Mouse (Mus musculus): ENCODE results near the gene Lrrc7. TPM values are rescaled to one million over a fixed set of nuclear protein-coding genes. Genes with fewer than 3 reads are reported as not detected.
"Not testable (repeated sequence)": the region's sequence is repeated elsewhere in the genome, so short reads cannot be mapped to it uniquely, and the experiment has no call there.

Gene Lrrc7
- polyA plus RNA-seq, 1 experiment from 2014 or later, result 1.7 TPM

DNA sequence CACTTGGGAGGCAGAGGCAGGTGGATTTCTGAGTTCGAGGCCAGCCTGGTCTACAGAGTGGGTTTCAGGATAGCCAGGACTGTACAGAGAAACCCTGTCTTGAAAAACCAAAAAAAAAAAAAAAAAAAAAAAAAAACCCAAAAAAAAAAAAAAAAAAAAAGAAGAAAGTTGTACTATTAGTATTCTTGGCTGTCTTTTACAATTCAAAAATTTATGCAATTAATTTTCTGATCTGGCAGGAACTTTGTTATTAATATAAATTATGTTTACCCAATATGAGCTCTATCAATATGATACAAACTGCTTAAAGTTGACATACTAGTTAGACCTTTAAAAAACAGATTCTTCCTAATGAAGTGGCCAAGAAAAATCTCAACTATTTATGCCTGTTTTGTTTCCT lies 459.5 kb downstream of the Lrrc7 start:
- not testable (repeated sequence) for H3K4me1 ChIP-seq (ENCODE audit: control insufficient read depth, insufficient read depth, low read length); H3K9ac ChIP-seq (ENCODE audit: low read length); H3K36me3 ChIP-seq (ENCODE audit: control insufficient read depth, insufficient read depth, low read length); H3K27ac ChIP-seq (ENCODE audit: low read depth, low read length); H3K4me3 ChIP-seq (ENCODE audit: low read depth, low read length); H3K9me3 ChIP-seq (ENCODE audit: control insufficient read depth, low read length); H3K27me3 ChIP-seq (ENCODE audit: control insufficient read depth, insufficient read depth, low read length); ATAC-seq (ENCODE audit: insufficient read depth, low FRiP score, low TSS enrichment); DNase-seq (ENCODE audit: low spot score); H3K4me2 ChIP-seq (ENCODE audit: low read depth)
- 73% methylated on average over 1 of the region's 1 CpGs for WGBS

DNA sequence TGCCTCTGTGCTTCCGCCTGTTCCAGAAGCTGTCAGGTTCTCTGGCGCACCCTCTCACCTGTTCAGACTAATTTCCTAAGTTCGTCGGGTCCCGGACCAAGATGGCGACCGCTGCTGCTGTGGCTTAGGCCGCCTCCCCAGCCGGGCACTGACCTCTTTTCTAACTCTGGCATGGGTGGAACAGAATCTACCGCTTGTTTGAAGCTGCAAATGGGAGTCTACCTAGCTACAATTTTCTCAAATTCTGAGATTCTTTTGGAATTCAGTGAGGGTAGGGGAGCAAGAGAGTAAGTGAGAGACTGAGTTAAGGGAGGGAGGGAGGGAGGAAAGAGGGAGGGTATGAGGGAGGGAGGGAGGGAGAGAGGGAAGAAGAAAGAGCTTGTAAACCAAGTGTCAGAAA lies 460.0 kb downstream of the Lrrc7 start:
- H3K27me3 ChIP-seq (ENCODE audit: control insufficient read depth, insufficient read depth, low read length); H3K4me1 ChIP-seq (ENCODE audit: control insufficient read depth, insufficient read depth, low read length); H3K27ac ChIP-seq (ENCODE audit: low read depth, low read length); H3K36me3 ChIP-seq (ENCODE audit: control insufficient read depth, insufficient read depth, low read length); H3K9ac ChIP-seq (ENCODE audit: low read length); H3K4me2 ChIP-seq (ENCODE audit: low read depth); ATAC-seq (ENCODE audit: insufficient read depth, low FRiP score, low TSS enrichment); H3K4me3 ChIP-seq (ENCODE audit: low read depth, low read length); DNase-seq (ENCODE audit: low spot score); H3K9me3 ChIP-seq (ENCODE audit: control insufficient read depth, low read length): not testable (repeated sequence)
- 92% methylated on average over 7 of the region's 10 CpGs for WGBS

DNA sequence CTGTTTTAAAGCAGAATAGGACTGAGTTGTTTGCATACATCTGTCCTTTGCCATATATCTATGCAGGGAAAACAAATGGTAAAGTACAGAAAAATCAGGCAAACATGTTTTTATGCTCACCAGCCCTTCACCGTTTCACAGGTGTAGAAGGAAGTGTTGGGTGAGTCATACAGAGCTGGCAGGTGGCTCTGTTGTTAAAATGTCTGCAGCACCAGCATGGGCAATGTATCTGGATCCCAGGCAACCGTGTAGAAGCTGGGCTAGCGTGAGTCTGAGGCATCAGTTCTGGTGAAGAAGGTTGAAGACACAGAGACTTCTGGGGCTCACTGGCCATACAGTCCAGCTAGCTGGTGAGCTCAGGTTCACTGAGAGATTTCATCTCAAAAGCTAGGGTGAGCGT lies 468.1 kb downstream of the Lrrc7 start:
- H3K9me3 ChIP-seq (ENCODE audit: control insufficient read depth, low read length), result no peaks in the 10 kb centered on the region
- ATAC-seq (ENCODE audit: insufficient read depth, low FRiP score, low TSS enrichment), result no peak
- no peak overlapping the region for H3K9ac ChIP-seq (ENCODE audit: low read length)
- H3K4me2 ChIP-seq (ENCODE audit: low read depth), result no peak overlapping the region
- H3K4me3 ChIP-seq (ENCODE audit: low read depth, low read length), result no peak overlapping the region
- WGBS, result 87% methylated on average over 4 of the region's 4 CpGs
- DNase-seq (ENCODE audit: low spot score), result no peak
- H3K27ac ChIP-seq (ENCODE audit: low read depth, low read length), result no peak overlapping the region
- no peaks in the 10 kb centered on the region for H3K4me1 ChIP-seq (ENCODE audit: control insufficient read depth, insufficient read depth, low read length)
- H3K36me3 ChIP-seq (ENCODE audit: control insufficient read depth, insufficient read depth, low read length), result no peaks in the 10 kb centered on the region
- no peaks in the 10 kb centered on the region for H3K27me3 ChIP-seq (ENCODE audit: control insufficient read depth, insufficient read depth, low read length)

DNA sequence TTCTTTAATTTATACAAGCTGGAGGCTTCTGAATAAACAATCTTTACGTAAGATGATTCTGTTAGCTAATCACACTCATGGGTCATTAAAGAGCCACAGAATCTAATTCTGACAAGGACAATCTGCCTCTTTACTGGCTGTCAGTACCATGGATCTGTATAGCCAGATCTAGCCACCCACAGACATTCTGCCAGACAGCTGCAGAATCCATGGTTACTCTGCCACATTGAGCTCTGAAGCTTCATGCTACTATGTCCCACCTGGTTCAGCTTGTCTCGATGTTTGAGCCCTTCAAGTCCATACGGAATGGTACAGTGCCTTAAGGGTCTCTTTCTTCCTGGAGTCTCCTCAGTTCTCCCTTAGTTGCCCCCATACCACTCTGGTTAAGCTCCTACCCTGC lies 470.4 kb downstream of the Lrrc7 start:
- DNase-seq (ENCODE audit: low spot score) (no peak), ATAC-seq (ENCODE audit: insufficient read depth, low FRiP score, low TSS enrichment) (no peak)
- WGBS, result 91% methylated on average over 3 of the region's 3 CpGs
- Histone ChIP-seq H3K4me2 (ENCODE audit: low read depth) (no peak overlapping the region), H3K4me3 (ENCODE audit: low read depth, low read length) (no peak overlapping the region), H3K9me3 (ENCODE audit: control insufficient read depth, low read length) (no peaks in the 10 kb centered on the region), H3K9ac (ENCODE audit: low read length) (no peak overlapping the region), H3K4me1 (ENCODE audit: control insufficient read depth, insufficient read depth, low read length) (no peaks in the 10 kb centered on the region), H3K27ac (ENCODE audit: low read depth, low read length) (no peak overlapping the region), H3K27me3 (ENCODE audit: control insufficient read depth, insufficient read depth, low read length) (no peaks in the 10 kb centered on the region), H3K36me3 (ENCODE audit: control insufficient read depth, insufficient read depth, low read length) (no peaks in the 10 kb centered on the region)

DNA sequence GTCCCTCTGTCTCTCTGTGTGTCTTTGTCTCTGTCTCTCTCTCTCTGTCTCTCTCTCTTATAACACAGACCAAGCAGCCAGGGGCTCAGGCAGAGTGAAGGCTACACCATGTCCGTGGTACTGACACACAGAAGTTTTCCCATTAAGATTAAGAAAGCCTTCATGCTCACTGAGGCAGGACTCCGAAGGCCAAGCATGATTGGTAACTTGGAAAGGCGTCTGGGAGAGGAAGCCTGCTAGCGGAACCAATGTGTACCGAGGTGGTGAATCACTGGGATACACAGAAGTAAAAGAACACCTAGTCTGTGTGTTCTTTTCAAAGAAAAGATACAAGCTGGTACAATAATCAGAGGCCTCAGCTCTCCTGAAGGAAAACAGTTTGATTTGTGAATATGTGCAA lies 484.2 kb downstream of the Lrrc7 start:
- Histone ChIP-seq H3K36me3 (ENCODE audit: control insufficient read depth, insufficient read depth, low read length) (no peaks in the 10 kb centered on the region), H3K9ac (ENCODE audit: low read length) (no peak overlapping the region), H3K27me3 (ENCODE audit: control insufficient read depth, insufficient read depth, low read length) (no peaks in the 10 kb centered on the region), H3K27ac (ENCODE audit: low read depth, low read length) (no peak overlapping the region), H3K4me3 (ENCODE audit: low read depth, low read length) (no peak overlapping the region), H3K4me1 (ENCODE audit: control insufficient read depth, insufficient read depth, low read length) (no peaks in the 10 kb centered on the region), H3K4me2 (ENCODE audit: low read depth) (no peak overlapping the region), H3K9me3 (ENCODE audit: control insufficient read depth, low read length) (no peaks in the 10 kb centered on the region)
- DNase-seq (ENCODE audit: low spot score), result no peak
- no peak for ATAC-seq (ENCODE audit: insufficient read depth, low FRiP score, low TSS enrichment)
- 83% methylated on average over 5 of the region's 5 CpGs for whole genome bisulfite sequencing

DNA sequence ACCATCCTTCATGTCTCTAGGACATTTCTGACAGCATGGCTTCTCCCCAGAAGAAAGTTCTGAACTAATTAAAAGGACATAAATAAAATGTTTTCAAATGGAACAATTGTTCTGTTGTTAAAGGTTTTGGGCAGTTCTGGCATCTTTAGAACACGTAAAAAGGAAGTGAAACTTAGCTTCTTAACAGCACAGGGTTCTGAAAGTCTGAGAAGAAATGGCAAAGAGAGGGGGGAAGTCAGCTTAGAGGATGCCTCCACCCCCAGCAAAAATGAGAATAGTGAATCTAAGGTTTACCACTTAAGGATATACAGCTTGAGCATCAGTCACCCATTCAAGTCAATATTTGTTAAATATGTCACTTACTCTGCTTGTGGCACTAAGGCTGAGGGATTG lies 484.6 kb downstream of the Lrrc7 start:
- Histone ChIP-seq H3K9me3 (ENCODE audit: control insufficient read depth, low read length) (no peaks in the 10 kb centered on the region), H3K36me3 (ENCODE audit: control insufficient read depth, insufficient read depth, low read length) (no peaks in the 10 kb centered on the region), H3K9ac (ENCODE audit: low read length) (no peak overlapping the region), H3K4me1 (ENCODE audit: control insufficient read depth, insufficient read depth, low read length) (no peaks in the 10 kb centered on the region), H3K4me2 (ENCODE audit: low read depth) (no peak overlapping the region), H3K27ac (ENCODE audit: low read depth, low read length) (no peak overlapping the region), H3K4me3 (ENCODE audit: low read depth, low read length) (no peak overlapping the region), H3K27me3 (ENCODE audit: control insufficient read depth, insufficient read depth, low read length) (no peaks in the 10 kb centered on the region)
- WGBS, result 53% methylated on average over 1 of the region's 1 CpGs
- DNase-seq (ENCODE audit: low spot score) (no peak), ATAC-seq (ENCODE audit: insufficient read depth, low FRiP score, low TSS enrichment) (no peak)

DNA sequence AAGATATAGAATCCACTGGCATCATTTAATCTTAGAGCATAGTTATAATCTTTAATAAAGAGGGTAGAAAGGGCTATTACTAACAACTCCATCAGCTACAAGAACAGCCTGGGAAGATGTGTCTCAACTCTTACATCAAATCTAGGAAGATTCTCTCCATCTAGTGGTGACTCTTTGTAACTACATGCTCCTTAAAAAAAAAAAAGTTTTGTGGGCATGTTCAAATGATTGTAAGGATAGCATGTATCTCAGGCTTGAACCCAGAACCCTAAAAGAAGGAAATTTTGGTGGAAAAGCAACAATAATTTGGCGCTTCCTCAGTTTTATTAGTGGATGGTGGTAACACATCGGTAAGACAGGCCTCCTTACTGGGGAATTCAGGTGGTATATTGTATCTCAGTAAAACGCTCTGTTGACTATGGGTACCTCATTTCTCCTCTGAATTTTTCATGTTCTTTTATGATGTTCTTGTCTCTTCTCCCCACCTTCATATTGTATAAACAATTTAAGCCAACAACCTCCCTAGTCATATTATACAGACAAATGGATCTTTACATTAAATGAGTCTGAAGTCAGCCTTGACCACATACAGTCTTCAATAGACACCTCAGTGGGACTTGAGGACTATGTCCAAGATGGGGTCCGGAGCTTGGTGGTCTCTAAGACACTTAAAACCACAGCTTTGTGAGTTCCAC lies 485.2 kb downstream of the Lrrc7 start:
- no peak overlapping the region for H3K27ac ChIP-seq (ENCODE audit: low read depth, low read length)
- no peaks in the 10 kb centered on the region for H3K4me1 ChIP-seq (ENCODE audit: control insufficient read depth, insufficient read depth, low read length)
- no peak overlapping the region for H3K4me2 ChIP-seq (ENCODE audit: low read depth)
- no peak for DNase-seq (ENCODE audit: low spot score)
- H3K9ac ChIP-seq (ENCODE audit: low read length), result no peak overlapping the region
- H3K4me3 ChIP-seq (ENCODE audit: low read depth, low read length), result no peak overlapping the region
- no peaks in the 10 kb centered on the region for H3K27me3 ChIP-seq (ENCODE audit: control insufficient read depth, insufficient read depth, low read length)
- no peaks in the 10 kb centered on the region for H3K9me3 ChIP-seq (ENCODE audit: control insufficient read depth, low read length)
- WGBS, result 45% methylated on average over 4 of the region's 4 CpGs
- no peaks in the 10 kb centered on the region for H3K36me3 ChIP-seq (ENCODE audit: control insufficient read depth, insufficient read depth, low read length)
- no peak for ATAC-seq (ENCODE audit: insufficient read depth, low FRiP score, low TSS enrichment)

DNA sequence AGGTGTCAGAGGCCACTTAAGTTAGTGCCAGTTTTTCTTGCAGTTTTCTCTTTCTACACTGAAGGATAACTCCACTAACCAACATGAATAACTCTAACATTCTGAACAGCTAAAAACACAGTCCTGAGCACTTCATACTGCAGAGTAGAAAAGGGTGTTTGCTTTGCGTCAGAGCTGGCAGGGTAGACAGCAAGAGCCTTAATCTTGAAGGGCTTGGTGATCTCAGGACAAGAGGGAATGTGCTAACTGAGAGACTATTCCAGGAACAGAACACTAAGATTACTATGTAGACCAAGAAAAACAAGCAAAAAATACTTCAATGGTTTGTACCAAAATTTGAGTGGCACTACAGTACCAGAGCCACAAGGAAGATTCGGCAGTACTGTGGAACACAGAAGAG lies 487.0 kb downstream of the Lrrc7 start:
- no peak for ATAC-seq (ENCODE audit: insufficient read depth, low FRiP score, low TSS enrichment)
- 90% methylated on average over 2 of the region's 2 CpGs for WGBS
- Histone ChIP-seq H3K27me3 (ENCODE audit: control insufficient read depth, insufficient read depth, low read length) (no peaks in the 10 kb centered on the region), H3K4me2 (ENCODE audit: low read depth) (no peak overlapping the region), H3K4me1 (ENCODE audit: control insufficient read depth, insufficient read depth, low read length) (no peaks in the 10 kb centered on the region), H3K9ac (ENCODE audit: low read length) (no peak overlapping the region), H3K4me3 (ENCODE audit: low read depth, low read length) (no peak overlapping the region), H3K9me3 (ENCODE audit: control insufficient read depth, low read length) (no peaks in the 10 kb centered on the region), H3K36me3 (ENCODE audit: control insufficient read depth, insufficient read depth, low read length) (no peaks in the 10 kb centered on the region), H3K27ac (ENCODE audit: low read depth, low read length) (no peak overlapping the region)
- no peak for DNase-seq (ENCODE audit: low spot score)

DNA sequence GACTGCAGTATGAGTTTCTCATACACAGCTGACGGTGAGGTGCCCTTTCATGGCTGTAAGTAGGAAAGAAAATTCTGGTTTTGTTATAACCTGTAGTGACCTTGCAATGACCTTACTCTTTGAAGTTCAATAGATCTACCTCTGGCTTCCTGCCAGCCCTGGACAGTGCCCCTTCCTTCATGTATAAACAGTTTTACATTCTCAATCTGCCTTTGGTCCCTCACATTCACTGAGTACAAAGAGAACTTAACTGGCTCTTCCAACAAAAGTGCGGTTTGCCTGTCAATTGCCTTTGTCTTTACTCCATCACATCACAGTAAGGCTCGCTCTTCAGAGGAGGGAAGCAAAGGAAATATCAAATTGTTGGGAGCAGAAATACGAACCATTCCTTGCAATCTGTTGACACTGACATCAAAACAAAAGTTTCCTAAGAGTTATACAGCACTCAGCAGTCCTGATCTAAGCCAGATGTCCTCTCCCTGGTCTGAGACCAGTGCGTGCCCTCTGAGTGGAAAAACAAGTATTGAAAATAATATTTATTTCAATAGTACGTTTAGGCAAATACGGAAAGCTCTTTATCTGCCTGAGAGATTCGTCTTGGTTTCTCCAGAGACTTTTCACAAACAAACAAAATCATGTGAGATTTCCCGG lies 493.3 kb downstream of the Lrrc7 start:
- Histone ChIP-seq H3K9ac (ENCODE audit: low read length) (no peak overlapping the region), H3K4me2 (ENCODE audit: low read depth) (no peak overlapping the region), H3K4me1 (ENCODE audit: control insufficient read depth, insufficient read depth, low read length) (no peaks in the 10 kb centered on the region), H3K4me3 (ENCODE audit: low read depth, low read length) (no peak overlapping the region), H3K9me3 (ENCODE audit: control insufficient read depth, low read length) (no peaks in the 10 kb centered on the region), H3K36me3 (ENCODE audit: control insufficient read depth, insufficient read depth, low read length) (no peaks in the 10 kb centered on the region), H3K27me3 (ENCODE audit: control insufficient read depth, insufficient read depth, low read length) (no peaks in the 10 kb centered on the region), H3K27ac (ENCODE audit: low read depth, low read length) (no peak overlapping the region)
- ATAC-seq (ENCODE audit: insufficient read depth, low FRiP score, low TSS enrichment) (no peak), DNase-seq (ENCODE audit: low spot score) (no peak)
- WGBS, result 58% methylated on average over 9 of the region's 9 CpGs

Data from neural tube, embryonic 11.5 days (tissue).